Mouse (Mus musculus): ENCODE measurements around the gene Rtn4r.

Gene Rtn4r

DNA sequence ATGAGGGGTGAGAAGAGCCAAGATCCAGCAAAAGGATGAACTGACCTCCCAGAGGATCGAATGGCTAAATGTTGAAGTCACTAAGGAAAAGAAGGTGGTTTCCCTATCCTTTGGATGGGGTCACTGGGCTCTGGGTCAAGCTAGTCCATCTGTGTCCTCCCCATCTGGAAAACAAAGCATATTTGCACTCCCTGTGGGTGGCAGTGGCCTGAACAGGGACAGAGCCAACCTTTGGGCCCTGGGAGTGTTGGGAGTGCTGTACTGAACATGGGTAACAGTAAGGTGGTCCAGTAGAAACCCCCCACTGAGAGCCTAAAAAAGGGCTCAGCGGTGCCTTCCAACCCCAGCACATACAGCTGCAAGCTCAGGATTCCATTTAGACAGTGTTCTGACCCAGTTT is 4.7 kb upstream of the Rtn4r start:
- in situ Hi-C loops (cut with MboI; ENCODE audit: unreplicated experiment in 2 of 2) = loop anchor here in 1 of 2 experiments (25.0 kb wide), 1 partner anchor 490 kb away; the partner anchor contains the start of gene Gp1bb

DNA sequence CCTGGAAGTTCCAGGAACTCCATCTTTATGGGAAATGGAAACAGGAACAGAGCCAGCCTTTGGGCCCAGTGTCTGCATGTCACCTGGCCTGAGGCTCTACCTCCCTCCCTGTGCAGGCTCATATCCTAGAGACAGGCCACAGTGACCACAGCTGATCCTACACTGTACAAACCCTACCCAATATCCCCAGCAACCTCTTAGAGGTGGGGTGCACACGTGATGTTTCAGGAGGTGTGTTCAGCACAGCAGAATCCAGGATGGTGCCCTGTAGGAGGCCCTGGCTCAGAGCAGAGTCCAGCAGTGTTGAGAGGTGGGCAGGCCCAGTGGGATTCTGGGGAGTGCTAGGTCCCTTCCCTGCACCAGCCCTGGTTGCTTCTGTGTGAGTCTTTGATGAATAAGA is 4.0 kb upstream of the Rtn4r start:
- in situ Hi-C loops (cut with MboI; ENCODE audit: unreplicated experiment in 2 of 2) = loop anchor here in 1 of 2 experiments (25.0 kb wide), 1 partner anchor 489 kb away; the partner anchor contains the start of gene Gp1bb

DNA sequence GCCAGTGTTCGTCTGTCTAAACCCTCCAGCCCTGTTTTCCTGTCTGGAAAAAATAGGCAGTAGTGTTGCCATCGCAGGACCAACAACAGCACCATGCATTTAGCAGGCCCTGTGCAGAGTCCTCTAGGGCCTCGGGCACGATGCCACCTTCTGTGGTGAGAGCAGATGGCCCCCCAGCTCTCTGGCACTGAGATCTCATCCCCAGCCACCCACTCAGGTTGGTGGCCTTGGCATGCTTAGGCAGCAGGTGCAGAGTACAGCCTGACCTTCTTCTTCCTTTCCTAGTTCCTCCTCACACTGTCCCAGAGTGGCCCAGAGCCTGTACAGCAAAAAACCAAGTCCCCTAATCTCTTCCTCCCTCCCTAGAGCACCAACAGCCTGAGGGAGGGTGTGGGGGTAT is 3.4 kb upstream of the Rtn4r start:
- in situ Hi-C loops (cut with MboI; ENCODE audit: unreplicated experiment in 2 of 2) = loop anchor here in 1 of 2 experiments (25.0 kb wide), 1 partner anchor 488 kb away; the partner anchor contains the start of gene Gp1bb

DNA sequence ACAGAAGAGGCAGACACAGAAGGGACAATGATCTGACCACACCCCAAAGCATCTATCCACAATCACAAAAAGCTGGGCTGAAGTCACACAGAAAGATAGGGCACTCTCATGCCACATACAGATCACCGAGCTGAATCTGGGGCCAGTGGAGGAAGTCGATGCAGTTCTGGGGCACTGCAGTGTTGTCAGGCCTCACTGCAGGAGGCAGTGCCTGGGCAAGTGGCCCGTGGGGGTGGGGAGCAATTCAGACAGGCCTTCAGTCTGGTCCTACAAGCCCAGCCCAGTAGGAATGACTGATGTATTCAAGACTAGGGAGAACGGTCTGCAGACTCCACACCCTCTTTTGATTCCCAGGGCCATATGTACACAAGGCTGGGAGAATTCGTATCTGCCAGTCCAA is 2.8 kb upstream of the Rtn4r start:
- in situ Hi-C loops (cut with MboI; ENCODE audit: unreplicated experiment in 2 of 2) = loop anchor here (25.0 kb wide), 2 partner anchors 488 to 1188 kb away; partner anchors contain the start of genes Gp1bb (in 2 of the 2) and Olfr164 (in 1 of the 2)

DNA sequence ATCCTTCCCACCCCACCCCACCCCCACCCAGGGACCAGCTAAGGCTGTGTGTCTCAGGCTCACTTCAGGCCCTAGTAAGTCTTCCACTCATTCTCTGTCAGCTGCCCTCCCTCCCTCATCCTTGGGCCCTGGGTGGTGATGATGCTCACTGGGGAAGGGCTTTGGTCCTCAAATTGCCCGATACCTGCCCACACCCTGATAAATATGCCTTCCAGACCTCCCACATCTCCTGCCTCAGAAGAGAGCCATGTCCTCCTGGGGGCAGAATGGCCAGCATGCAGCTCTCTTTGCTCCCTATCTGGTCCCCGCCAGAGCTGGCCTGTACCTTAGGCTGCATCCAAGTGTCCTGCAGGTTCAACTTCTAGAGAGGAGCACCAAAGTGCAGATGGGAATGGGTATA is 2.3 kb upstream of the Rtn4r start:
- in situ Hi-C loops (cut with MboI; ENCODE audit: unreplicated experiment in 2 of 2) = loop anchor here (25.0 kb wide), 2 partner anchors 487 to 1187 kb away; partner anchors contain the start of genes Gp1bb (in 1 of the 2) and Olfr164 (in 1 of the 2)

DNA sequence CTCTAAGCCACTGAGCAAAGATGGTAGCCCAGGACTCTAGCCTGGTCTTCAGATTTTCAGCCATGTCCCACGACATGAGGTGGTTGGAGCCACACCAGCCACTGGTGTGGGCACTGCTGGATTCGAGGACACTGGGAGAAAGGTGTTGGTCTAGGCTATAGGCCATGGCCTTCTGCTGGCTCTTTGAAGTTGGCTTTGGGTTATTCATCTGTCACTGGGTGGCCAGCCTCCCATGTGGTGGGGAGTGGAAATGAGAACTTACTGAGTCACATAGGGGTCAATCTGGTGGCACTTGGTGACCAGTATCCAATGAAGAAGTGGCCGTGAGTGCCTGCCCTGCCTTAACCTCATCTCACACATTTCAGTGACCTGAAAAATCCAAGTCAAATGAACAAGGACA is 1.2 kb upstream of the Rtn4r start:
- in situ Hi-C loops (cut with MboI; ENCODE audit: unreplicated experiment in 2 of 2) = loop anchor here (25.0 kb wide), 2 partner anchors 486 to 1186 kb away; partner anchors contain the start of genes Gp1bb (in 1 of the 2) and Olfr164 (in 1 of the 2)

DNA sequence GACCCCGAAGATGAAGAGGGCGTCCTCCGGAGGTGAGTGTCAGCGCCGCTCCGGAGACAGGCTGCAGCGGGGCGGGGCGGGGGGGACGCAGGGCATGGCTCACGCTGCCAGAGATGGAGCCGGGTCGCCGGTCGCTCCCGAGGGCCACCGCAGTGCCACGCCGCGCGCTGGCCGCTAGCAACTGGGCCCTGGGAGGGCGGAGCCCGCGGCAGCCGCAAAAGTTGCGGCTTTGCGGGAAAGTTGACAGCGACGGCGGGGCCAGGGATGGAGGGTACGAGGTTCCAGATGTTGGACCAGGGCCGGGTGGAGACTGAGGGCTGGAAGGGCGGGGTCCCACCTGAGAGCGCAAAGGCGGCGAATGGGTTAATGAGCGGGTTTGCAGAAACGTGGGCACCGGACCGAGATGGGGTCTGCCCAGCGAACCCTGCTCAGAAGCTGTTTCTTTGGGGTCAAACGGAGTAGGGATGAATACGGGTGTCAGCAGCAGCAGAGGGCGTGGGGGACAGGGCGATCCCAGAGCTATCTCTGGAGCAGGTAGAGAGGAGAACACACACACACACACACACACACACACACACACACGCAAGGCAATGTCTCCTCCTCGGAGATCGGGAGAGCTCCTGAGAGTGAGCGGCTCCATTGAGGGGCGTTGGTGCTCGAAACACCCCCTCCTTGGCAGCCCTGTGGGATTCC is 575 bp downstream of the Rtn4r start:
- in situ Hi-C loops (cut with MboI; ENCODE audit: unreplicated experiment in 2 of 2) = loop anchor here (25.0 kb wide), 2 partner anchors 484 to 1184 kb away; partner anchors contain the start of genes Gp1bb (in 1 of the 2) and Olfr164 (in 1 of the 2)

DNA sequence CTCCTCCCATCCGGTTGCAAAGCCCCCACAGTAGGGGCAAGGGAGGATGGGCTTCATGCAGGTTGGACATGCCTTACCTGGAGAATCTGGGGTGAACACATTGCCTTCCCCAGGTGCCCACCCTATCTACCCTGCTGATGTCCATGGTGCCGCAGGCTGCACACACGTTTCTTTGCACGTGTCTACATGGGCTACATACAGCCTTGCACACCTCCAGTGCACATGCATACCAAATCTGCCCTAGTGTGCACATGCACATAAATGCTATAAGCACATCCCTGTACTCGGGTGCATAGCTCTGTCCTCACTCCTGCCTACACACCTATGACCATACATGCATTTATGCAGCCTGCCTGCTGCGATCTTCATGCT is 1.1 kb downstream of the Rtn4r start:
- in situ Hi-C loops (cut with MboI; ENCODE audit: unreplicated experiment in 2 of 2) = loop anchor here (25.0 kb wide), 2 partner anchors 484 to 1184 kb away; partner anchors contain the start of genes Gp1bb (in 1 of the 2) and Olfr164 (in 1 of the 2)

DNA sequence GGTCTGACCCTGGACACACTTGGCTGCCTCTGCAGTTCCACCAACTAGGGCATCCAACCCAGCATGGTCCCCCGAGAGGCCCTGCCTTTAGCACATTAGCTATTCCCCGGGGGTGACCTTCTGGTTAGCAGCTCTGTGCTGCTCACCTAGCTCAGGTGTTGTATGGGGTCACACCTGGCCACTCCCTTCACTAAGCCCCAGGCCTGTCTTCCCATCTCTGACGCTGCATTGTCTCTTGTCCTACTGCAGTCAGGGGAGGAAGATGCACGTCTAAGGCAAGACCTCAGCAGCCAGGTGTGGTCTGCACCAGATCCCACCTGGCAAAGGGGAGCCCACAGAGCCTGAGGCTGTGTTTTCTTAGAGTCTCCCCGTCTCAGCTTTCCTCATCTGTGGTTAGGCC is 2.0 kb downstream of the Rtn4r start:
- in situ Hi-C loops (cut with MboI; ENCODE audit: unreplicated experiment in 2 of 2) = loop anchor here (25.0 kb wide), 2 partner anchors 483 to 1183 kb away; partner anchors contain the start of genes Gp1bb (in 1 of the 2) and Olfr164 (in 1 of the 2)

DNA sequence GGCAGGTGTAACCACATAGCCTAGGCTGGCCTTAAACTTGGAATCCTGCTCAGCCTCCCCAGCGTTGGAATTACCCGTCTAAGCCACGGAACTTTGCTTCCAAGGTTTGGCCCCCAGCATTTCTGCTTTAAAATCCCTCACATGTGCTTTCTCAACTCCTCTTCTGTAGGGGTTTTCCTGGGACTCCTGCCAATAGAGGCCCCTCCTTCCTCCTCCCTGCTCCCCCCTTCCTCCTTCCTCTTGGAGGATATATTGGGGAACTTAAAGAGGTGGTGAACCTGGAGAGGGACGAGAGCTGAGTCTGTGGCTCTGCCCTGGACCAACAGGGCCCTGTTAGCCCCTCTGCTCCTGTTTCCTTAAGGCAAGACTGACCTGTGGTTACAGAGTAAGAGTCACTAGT is 2.8 kb downstream of the Rtn4r start:
- in situ Hi-C loops (cut with MboI; ENCODE audit: unreplicated experiment in 2 of 2) = loop anchor here (25.0 kb wide), 2 partner anchors 482 to 1182 kb away; partner anchors contain the start of genes Gp1bb (in 1 of the 2) and Olfr164 (in 1 of the 2)

DNA sequence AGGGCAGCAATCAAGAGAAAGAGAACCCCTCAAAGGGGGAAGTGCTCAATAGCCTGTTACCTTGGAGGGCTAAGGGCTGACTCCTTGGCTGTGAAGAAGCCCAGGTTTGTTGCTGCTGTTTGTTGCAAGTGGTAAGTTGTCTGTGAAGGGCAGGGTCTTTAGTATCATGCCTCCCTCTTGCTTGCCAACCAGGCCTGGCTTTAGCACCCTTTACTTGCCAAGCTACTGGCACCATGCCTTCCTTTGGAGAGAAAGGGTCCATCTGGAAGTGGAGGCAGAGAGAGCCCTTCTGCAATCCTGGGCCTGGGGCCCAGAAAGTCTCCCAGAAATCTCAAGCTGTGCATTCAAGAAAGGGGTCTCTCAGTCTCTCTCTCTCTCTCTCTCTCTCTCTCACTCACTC is 3.3 kb downstream of the Rtn4r start:
- in situ Hi-C loops (cut with MboI; ENCODE audit: unreplicated experiment in 2 of 2) = loop anchor here (25.0 kb wide), 2 partner anchors 482 to 1182 kb away; partner anchors contain the start of genes Gp1bb (in 1 of the 2) and Olfr164 (in 1 of the 2)

DNA sequence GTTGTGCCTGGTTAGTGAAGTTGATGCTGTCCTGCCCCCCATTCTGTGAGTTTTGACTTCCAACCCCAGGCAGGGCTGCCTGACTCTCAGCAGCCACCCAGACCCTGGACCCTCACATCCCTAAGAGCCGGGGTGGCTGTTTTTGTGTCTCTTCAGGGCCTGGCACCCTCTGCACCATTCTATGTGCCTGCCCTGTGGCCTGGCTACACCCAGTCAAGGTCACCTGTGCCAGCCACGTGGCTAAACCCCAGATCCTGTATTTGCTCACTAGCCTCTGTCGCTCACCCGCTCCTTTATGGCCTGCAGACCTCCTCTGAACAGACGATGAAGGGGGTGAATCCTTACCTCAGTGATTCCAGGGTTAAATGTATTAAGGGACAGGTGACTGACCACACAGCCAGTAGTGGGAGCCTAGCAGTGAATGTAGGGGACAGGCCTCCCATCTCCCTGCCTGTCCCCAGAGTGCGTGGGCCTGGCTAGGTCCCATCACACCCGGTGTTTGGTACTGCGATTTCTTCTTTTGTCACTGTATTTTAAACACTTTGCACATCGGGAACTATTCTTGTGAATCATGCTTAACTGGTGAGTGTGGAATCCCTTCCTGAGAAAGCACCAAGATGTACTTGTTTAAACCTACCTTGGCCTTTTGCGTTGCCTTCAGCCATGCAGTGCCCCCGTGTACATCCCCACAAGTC is 4.0 kb downstream of the Rtn4r start:
- in situ Hi-C loops (cut with MboI; ENCODE audit: unreplicated experiment in 2 of 2) = loop anchor here (25.0 kb wide), 2 partner anchors 481 to 1181 kb away; partner anchors contain the start of genes Gp1bb (in 1 of the 2) and Olfr164 (in 1 of the 2)

DNA sequence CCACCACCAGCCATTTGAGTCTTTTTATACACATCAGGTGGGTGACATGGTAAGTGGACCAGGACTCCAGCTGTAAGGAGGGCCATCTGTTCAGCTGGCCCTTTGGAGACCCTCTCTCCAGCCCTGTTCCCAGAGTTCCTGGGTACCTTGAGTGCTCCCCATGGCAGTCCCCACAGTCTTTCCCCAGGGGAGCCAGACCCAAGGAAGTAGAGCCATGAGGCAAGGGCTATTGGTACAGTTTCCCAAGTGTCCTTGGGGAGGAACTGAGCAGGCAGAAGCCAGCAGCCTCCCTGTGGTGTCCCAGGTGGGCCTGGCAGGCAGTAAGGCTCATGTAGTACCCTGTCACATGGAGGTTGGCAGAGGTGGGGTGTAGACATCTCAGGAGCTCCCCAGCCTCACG is 4.6 kb downstream of the Rtn4r start:
- in situ Hi-C loops (cut with MboI; ENCODE audit: unreplicated experiment in 2 of 2) = loop anchor here (25.0 kb wide), 2 partner anchors 480 to 1180 kb away; partner anchors contain the start of genes Gp1bb (in 1 of the 2) and Olfr164 (in 1 of the 2)

DNA sequence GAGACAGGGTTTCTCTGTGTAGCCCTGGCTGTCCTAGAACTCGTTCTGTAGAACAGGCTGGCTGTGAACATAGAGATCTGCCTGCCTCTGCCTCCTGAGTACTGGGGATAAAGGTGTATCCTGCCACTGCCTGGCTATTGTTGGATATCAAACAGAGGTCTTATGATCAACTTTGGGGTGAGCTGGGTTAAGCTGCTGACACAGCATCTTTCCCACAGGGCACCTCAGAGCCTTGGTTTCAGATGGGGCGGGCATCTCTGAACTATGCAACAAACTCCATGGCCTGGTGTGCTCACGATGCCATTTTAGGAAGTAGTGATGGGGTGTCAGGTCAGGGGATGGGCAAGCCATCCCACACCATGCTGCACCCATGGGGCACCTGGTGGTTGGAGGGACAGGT is 5.1 kb downstream of the Rtn4r start:
- in situ Hi-C loops (cut with MboI; ENCODE audit: unreplicated experiment in 2 of 2) = loop anchor here (25.0 kb wide), 2 partner anchors 480 to 1180 kb away; partner anchors contain the start of genes Gp1bb (in 1 of the 2) and Olfr164 (in 1 of the 2)

DNA sequence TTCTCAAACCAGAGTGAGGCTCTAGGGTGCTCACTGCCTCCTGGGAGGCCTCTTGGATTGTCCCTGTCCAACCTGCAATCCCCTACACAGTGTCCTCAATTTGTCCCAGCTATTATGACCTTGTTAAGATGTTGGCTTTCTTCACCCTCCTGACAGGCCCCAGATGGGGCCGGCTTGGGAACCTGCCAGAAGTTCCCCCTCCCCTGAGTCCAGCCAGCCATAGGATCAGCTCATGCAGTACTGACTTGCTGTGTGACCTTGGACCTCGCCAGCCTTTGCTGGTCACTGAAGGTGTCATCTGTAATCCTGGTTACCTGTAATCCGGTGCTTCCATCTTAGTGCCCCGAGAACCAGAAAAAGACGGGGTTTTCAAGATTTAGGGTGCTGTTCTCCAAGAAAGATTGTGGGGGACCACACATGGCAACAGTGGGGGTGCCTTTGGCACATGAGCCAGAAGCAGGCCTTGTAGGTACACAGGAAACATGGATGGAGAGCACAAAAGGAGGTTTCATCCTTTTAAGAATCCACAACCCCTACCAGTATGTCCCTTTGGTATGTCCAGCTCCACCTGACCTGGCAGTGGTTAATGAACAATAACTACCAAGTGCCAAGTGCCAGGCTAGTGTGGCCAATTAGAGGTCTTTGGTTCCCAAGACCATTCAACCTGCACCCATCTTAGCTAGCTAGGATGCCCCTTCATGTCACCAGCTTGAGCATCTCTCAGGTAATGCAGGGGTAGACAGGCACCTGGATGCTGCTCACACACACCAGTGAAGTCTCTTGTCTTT is 5.9 kb downstream of the Rtn4r start:
- in situ Hi-C loops (cut with MboI; ENCODE audit: unreplicated experiment in 2 of 2) = loop anchor here (25.0 kb wide), 2 partner anchors 479 to 1179 kb away; partner anchors contain the start of genes Gp1bb (in 1 of the 2) and Olfr164 (in 1 of the 2)

DNA sequence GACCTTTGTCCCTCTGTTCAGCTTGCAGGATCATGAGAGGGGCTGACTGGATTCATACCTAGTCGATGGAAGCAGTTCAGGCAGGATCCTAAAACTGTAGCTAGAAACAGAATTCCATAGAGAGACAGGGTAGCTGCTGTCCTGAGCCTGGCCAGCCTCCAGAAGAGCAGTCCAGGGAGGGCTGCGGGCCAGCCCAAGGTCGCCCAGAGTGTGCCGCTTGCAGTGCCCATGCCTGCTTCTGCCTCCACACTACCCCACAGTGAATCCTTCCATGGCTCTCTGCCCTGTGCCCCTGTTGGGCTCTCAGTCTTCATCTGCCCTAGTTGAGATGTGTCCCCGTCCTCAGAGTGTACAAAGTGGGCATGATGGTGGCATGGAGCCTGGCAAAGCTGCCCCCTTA is 7.8 kb downstream of the Rtn4r start:
- in situ Hi-C loops (cut with MboI; ENCODE audit: unreplicated experiment in 2 of 2) = loop anchor here (25.0 kb wide), 2 partner anchors 477 to 1177 kb away; partner anchors contain the start of genes Gp1bb (in 1 of the 2) and Olfr164 (in 1 of the 2)

DNA sequence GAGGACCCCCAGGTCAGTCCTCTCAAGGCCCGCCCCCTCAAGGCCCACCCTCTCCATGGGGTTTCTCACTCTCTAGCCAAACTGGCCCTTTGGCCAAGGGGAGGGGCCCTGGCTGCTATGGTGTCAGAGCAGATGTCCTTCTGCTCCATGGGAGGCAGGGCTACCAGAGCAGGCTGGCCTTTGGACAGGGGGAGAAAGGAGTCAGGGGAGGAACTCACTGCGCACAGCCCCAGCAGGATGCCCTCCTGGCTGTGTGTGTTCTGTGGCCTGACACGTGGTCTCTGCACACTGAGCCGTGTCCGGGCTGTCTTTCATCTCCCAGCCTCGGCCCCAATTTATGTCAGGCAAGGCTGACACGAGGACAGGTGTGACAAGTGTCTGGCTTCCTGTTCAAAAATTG is 8.6 kb downstream of the Rtn4r start:
- in situ Hi-C loops (cut with MboI; ENCODE audit: unreplicated experiment in 2 of 2) = loop anchor here (25.0 kb wide), 2 partner anchors 476 to 1176 kb away; partner anchors contain the start of genes Gp1bb (in 1 of the 2) and Olfr164 (in 1 of the 2)

DNA sequence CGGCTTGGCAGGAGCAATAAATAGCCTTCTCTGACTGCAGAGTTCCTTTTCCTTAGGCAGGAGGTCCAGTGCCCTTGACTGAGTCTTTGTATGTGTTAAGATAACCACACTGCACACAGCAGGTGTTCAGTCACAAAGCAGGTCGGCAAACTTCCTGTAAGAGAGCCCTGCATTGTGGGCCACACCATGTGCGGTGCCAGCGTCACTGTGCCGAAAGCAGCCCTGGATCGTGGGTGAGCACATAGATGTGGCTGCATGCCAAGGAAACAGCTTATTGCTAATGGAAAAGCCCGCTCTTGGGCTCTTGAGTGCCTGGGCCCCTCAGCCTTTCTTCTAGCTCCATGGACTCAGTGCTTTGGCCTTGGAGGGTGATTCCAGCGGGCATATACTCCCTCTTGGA is 16.8 kb downstream of the Rtn4r start:
- in situ Hi-C loops (cut with MboI; ENCODE audit: unreplicated experiment in 2 of 2) = loop anchor here (25.0 kb wide), 2 partner anchors 468 to 1168 kb away; partner anchors contain the start of genes Gp1bb (in 1 of the 2) and Olfr164 (in 1 of the 2)

DNA sequence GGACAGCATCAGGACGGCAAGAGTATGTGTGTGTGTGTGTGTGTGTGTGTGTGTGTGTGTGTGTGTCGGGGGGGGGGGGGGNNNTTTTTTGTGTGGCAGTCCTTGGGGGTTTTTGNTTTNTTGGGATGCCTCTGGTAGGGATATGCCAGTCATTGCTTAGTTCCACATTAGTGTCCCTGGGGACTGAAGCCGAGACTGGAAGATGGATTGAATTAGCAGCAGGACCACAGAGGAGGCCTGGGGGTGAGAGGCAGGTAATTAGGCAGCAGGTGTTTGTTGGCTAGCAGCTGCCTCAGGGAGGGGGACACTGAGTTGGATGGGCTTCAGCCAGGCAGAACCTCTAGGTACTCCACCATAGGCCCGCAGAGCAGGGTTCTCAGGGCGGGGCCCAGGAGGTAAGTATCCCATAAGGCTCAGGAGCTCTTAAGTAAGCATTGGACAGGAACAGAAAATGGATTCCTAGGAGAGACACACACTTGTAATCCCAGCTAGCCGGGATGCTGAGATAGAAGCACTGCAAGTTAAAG is 18.0 kb downstream of the Rtn4r start:
- in situ Hi-C loops (cut with MboI; ENCODE audit: unreplicated experiment in 2 of 2) = loop anchor here (25.0 kb wide), 2 partner anchors 467 to 1167 kb away; partner anchors contain the start of genes Gp1bb (in 1 of the 2) and Olfr164 (in 1 of the 2)

All from v-Abl transformed pro-B cells (cell line).